Mouse (Mus musculus) ES-E14 (cell line): ENCODE data around the gene Ptpra. TPM values are rescaled to one million over a fixed set of nuclear protein-coding genes. Genes with fewer than 3 reads are reported as not detected.

Source experiments
- DNase-seq: peaks from one replicate; pipeline ENCODE4 v3.0.0-alpha.2; 2013; ENCODE audit warnings: low read depth, low spot score
- H3K27ac ChIP-seq: 2 replicates; pipeline ENCODE4 v1.5.1; 2012; ENCODE audit warnings: low read depth, mild to moderate bottlenecking, low read length, moderate library complexity, mixed read lengths; ENCODE audit not compliant: poor library complexity, insufficient read depth, severe bottlenecking
- H3K36me3 ChIP-seq: 2 replicates; pipeline ENCODE4 v1.6.1; 2012; ENCODE audit warnings: mild to moderate bottlenecking, low read length, moderate library complexity, mixed read lengths; ENCODE audit not compliant: control insufficient read depth, poor library complexity, insufficient read depth, severe bottlenecking
- H3K4me1 ChIP-seq, 2 experiments: fragments of 150-350 bp in 1 of 2; sonication (generic) in 1 of 2; 2 replicates each; pipeline ENCODE4 v1.6.1; 2012; ENCODE audit warnings: low read length in 2 of 2, mild to moderate bottlenecking in 1 of 2, mixed read lengths in 1 of 2; ENCODE audit not compliant: control insufficient read depth in 2 of 2, insufficient read depth in 2 of 2, poor library complexity in 1 of 2
- H3K4me3 ChIP-seq, 2 experiments: fragments of 150-350 bp in 1 of 2; sonication (generic) in 1 of 2; 2 replicates each; pipeline ENCODE4 v1.5.1; 2012; ENCODE audit warnings: low read length in 2 of 2, low read depth in 1 of 2, mild to moderate bottlenecking in 1 of 2, mixed read lengths in 1 of 2; ENCODE audit not compliant: insufficient read depth in 1 of 2, poor library complexity in 1 of 2, severe bottlenecking in 1 of 2
- H3K9ac ChIP-seq: 2 replicates; pipeline ENCODE4 v1.6.1; 2012; ENCODE audit warnings: low read depth, mild to moderate bottlenecking, low read length, mixed read lengths; ENCODE audit not compliant: poor library complexity, insufficient read depth, severe bottlenecking
- H3K9me3 ChIP-seq: fragments of 150-350 bp; sonication (generic); 2 replicates; pipeline ENCODE4 v1.6.1; 2012; ENCODE audit warnings: low read depth, mild to moderate bottlenecking, low read length; ENCODE audit not compliant: control insufficient read depth, insufficient read depth
- CHD2 ChIP-seq: IDR thresholded peaks from 2 replicates; pipeline ENCODE4 v1.6.1; 2014; ENCODE audit warnings: mild to moderate bottlenecking, low read depth, low read length, inconsistent platforms
- HCFC1 ChIP-seq: IDR thresholded peaks from 2 replicates; pipeline ENCODE4 v1.6.1; 2012; ENCODE audit warnings: low read length, inconsistent platforms, borderline replicate concordance; ENCODE audit not compliant: insufficient read depth
- MAFK ChIP-seq: IDR thresholded peaks from 2 replicates; pipeline ENCODE4 v1.6.1; 2014; ENCODE audit warnings: mild to moderate bottlenecking, low read depth, low read length, inconsistent platforms; ENCODE audit not compliant: insufficient read depth
- ZC3H11A ChIP-seq: IDR thresholded peaks from 2 replicates; pipeline ENCODE4 v1.6.1; 2012; ENCODE audit warnings: low read depth, mild to moderate bottlenecking, inconsistent platforms, low read length, borderline replicate concordance
- ZNF384 ChIP-seq: IDR thresholded peaks from 2 replicates; pipeline ENCODE4 v1.6.1; 2012; ENCODE audit warnings: low read depth, low read length, inconsistent platforms
- in situ Hi-C, 2 experiments: fragments of 600-800 bp; cut with MboI; formaldehyde crosslinking; loops; one replicate each; pipeline ENCODE4 v1.15.1; 2025; ENCODE audit warnings: low sequenced_read_pairs in 2 of 2, inconsistent platforms in 1 of 2; ENCODE audit not compliant: unreplicated experiment in 2 of 2
- total RNA-seq: library from RNA; depleted of rRNA; stranded (reverse); fragments of 300-350 nt; gene quantifications from 2 replicates; pipeline ENCODE4 v1.2.3, GENCODE M21; 2012

Gene Ptpra
- total RNA-seq, 1 experiment: 35.1 TPM

DNA sequence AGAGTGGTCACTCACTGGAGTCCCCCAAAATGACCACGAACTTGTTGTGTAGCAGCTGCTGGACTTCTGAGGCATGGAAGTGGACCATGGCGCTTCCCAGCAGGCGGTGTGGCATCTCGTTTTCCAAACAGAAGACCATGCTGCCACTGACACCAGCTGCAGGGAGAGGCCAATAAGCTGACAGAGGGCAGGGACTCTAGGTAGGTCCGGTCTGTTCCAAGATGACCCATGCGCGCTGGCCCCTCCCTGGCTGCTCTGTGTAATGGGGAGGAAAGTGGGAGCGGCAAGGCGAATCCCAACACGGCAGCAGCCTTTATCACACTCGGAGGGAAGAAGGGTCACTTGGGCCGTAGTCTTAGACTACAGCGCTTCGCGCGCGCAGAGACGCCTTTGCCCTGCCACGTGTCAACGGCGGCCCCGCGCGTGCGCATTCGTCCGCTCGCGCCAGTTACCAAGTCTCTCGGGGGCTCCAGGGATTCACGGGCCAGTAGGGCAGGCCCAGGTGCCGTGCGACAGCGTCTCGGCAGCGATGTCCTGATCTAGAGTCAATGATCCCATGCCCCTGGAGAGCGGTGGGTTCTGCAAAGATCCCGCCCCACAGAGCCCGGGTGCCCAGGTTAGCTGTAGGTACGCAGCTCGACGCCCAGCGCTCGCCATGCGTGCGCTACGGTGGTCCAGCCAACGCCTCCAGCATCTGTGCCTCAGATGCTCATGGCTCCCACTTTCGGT, 26.5 kb upstream of the Ptpra start:
- Histone ChIP-seq H3K9me3 (no peaks in the 10 kb centered on the region), H3K36me3 (peaks cover 6% of the 10 kb centered on the region; the same call in 1 of the 2 replicates), H3K4me1 (peaks cover 2 to 10% of the 10 kb centered on the region in 2 experiments; a peak in 2 of 4 replicates), H3K27ac (no peak overlapping the region), H3K9ac (peak overlapping the region; percentile 90), H3K4me3 (peak overlapping the region; percentile 76 to 87)
- DNase-seq: peak; percentile 27
- TF ChIP-seq ZC3H11A (no peak), HCFC1 (no peak), ZNF384 (no peak), CHD2 (no peak; the same call in 1 of the 2 replicates), MAFK (no peak)
- in situ Hi-C loops: no loop called here

- no peaks in the 10 kb centered on the region for H3K9me3 ChIP-seq
- peak; percentile 66 for DNase-seq
- H3K27ac ChIP-seq: no peak within 1 kb of the TSS
- TF ChIP-seq HCFC1 (peak; percentile 90), ZC3H11A (no peak)
- peak within 1 kb of the TSS; percentile 76 to 87 for H3K4me3 ChIP-seq
- in situ Hi-C loops: no loop called here
- peak within 1 kb of the TSS; percentile 90 for H3K9ac ChIP-seq
- H3K4me1 ChIP-seq: peaks cover 2 to 8% of the 10 kb centered on the region in 2 experiments; a peak in 2 of 4 replicates
- peaks cover 2% of the 10 kb centered on the region; the same call in 1 of the 2 replicates for H3K36me3 ChIP-seq
These were observed 25.8 kb upstream of the Ptpra start, which contains the start of the genes Vps16 and Pced1a for GRCm38 (mm10) chr2:130424126-130424853. TSS of gene Vps16 (plus strand) at chr2:130424339. TSS of gene Pced1a (minus strand) at chr2:130424701.

GRCm38 (mm10) chr2:130425112-130425511, 25.0 kb upstream of the Ptpra start:
- Histone ChIP-seq H3K4me3 (peak overlapping the region; percentile 76 to 87), H3K4me1 (peaks cover 2 to 8% of the 10 kb centered on the region in 2 experiments; a peak in 2 of 4 replicates), H3K36me3 (peaks cover 2% of the 10 kb centered on the region; the same call in 1 of the 2 replicates), H3K27ac (no peak overlapping the region), H3K9ac (peak overlapping the region; percentile 90; the same call in 1 of the 2 replicates), H3K9me3 (no peaks in the 10 kb centered on the region)
- DNase-seq: no peak
- TF ChIP-seq ZC3H11A: no peak
- no peak for TF ChIP-seq MAFK
- TF ChIP-seq HCFC1: no peak
- TF ChIP-seq ZNF384: no peak
- no peak for TF ChIP-seq CHD2
- in situ Hi-C loops: no loop called here

- DNase-seq: no peak
- H3K9ac ChIP-seq: no peak overlapping the region
- TF ChIP-seq CHD2 (no peak), ZC3H11A (no peak), HCFC1 (no peak), MAFK (no peak), ZNF384 (no peak)
- H3K9me3 ChIP-seq: no peaks in the 10 kb centered on the region
- no peak overlapping the region for H3K27ac ChIP-seq
- in situ Hi-C loops: no loop called here
- no peaks in the 10 kb centered on the region for H3K36me3 ChIP-seq
- peaks cover 2 to 4% of the 10 kb centered on the region in 2 experiments; a peak in 2 of 4 replicates for H3K4me1 ChIP-seq
- H3K4me3 ChIP-seq: no peak overlapping the region
These were observed 20.2 kb upstream of the Ptpra start for GRCm38 (mm10) chr2:130429851-130430250.
